Mouse (Mus musculus): Measurements from ENCODE around the gene Obscn.

DNA sequence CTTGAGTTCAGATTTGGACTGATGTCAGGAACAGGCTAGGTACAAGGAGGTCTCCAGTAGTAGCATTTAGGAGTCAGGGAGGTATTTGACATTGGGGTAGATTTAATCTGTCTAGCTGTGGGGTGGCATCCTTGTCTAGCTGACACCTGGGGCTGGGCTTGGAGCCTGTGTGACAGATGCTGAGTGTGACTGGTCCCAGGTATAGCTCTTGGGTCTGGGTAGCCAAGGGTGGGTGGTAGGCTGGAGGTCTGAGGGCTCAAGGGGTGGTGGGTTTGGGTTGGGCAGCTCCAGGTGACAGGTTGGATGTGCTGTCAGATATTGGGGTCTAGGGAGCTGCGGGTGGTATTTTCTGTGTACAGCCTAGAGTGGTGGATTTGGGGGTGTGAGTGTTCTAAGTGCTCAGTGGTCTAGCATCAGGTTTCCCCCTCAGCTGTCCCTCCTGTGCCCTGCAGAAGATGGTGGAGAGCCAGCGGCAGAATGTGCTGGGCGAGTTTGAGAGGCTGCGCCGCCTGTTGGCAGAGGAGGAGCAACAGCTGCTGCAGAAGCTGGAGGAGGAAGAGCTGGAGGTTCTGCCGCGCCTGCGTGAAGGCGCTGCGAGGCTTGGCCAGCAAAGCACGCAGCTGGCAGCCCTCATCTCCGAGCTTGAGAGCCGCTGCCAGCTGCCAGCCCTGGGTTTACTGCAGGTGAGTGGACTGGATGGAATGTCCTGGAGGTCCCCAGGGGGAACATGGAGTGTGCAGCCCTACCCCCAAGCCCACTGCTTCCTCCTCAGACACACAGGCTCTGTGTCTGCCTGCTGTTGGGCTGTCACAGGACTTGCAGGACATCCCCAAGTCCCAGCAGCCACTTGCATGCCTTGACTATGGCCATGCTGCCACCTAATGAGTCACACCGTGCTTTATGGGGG lies 154.4 kb downstream of the Obscn start:
- no peak for TF ChIP-seq ZKSCAN1 (IDR thresholded peaks at IDR 0.05; ENCODE audit: borderline replicate concordance, low read depth, low read length)
- TF ChIP-seq TCF12 (IDR thresholded peaks at IDR 0.05; ENCODE audit: low read depth, low read length) = peak; percentile 92
- TF ChIP-seq ETS1 (conservative IDR thresholded peaks at IDR 0.05; ENCODE audit: low read depth, low read length) = peak; percentile 93
- peak; percentile 58 to 94 for TF ChIP-seq CTCF (conservative IDR thresholded peaks at IDR 0.05 in 1 of 2, IDR thresholded peaks at IDR 0.05 in 1 of 2; ENCODE audit: low read depth in 2 of 2, low read length in 2 of 2)
- peak; percentile 64 for TF ChIP-seq EP300 (IDR thresholded peaks at IDR 0.05; ENCODE audit: low read length)
